Mouse (Mus musculus) CD4-positive, CD25-positive, alpha-beta regulatory T cell, adult 4 months (primary cell): ENCODE results near the gene Dgki. TPM values are rescaled to one million over a fixed set of nuclear protein-coding genes. Genes with fewer than 3 reads are reported as not detected.

Experiments
- ATAC-seq: one replicate; pipeline ENCODE4 v1.8.0; 2017
- polyA plus RNA-seq, 2 experiments: library from polyadenylated mRNA; unstranded; fragments of 100-300 nt; shearing (Covaris generic); gene quantifications; one replicate each; pipeline ENCODE4 v1.2.1; 2017

Gene Dgki
- polyA plus RNA-seq, 2 experiments from 2014 or later, result 0.19 TPM; not detected in 1

- ATAC-seq, result no peak
Observed at GRCm38 (mm10) chr6:36800309-36800946, 499.6 kb downstream of the Dgki start.

GRCm38 (mm10) chr6:36797066-36797655 lies 502.8 kb downstream of the Dgki start:
- ATAC-seq, result no peak

Other genes with a start within 250 kb of the Dgki start
- gene Creb3l2, start 142.0 kb upstream of the Dgki start, polyA plus RNA-seq, result 1 to 10 TPM; 3.2 to 3.3 TPM
- gene Akr1d1, start 230.0 kb upstream of the Dgki start, polyA plus RNA-seq, result not detected